Mouse (Mus musculus) layer of hippocampus, adult 8-10 months (tissue): ENCODE measurements around the gene Ngfr. TPM values are rescaled to one million over a fixed set of nuclear protein-coding genes. Genes with fewer than 3 reads are reported as not detected.
A peak's percentile ranks its signal among the peaks of the same experiment; 100 is the strongest.

Source experiments
- DNase-seq, 2 experiments: peaks; one replicate each; pipeline ENCODE4 v3.0.0; 2022; ENCODE audit warnings: low spot score in 2 of 2
- total RNA-seq, 4 experiments: library from RNA; stranded (reverse); gene quantifications; 2 replicates each; pipeline ENCODE4 v1.2.4; 2022

Gene Ngfr
- total RNA-seq, 4 experiments from 2014 or later, result 1.9 to 2.8 (median 2.3) TPM

DNA sequence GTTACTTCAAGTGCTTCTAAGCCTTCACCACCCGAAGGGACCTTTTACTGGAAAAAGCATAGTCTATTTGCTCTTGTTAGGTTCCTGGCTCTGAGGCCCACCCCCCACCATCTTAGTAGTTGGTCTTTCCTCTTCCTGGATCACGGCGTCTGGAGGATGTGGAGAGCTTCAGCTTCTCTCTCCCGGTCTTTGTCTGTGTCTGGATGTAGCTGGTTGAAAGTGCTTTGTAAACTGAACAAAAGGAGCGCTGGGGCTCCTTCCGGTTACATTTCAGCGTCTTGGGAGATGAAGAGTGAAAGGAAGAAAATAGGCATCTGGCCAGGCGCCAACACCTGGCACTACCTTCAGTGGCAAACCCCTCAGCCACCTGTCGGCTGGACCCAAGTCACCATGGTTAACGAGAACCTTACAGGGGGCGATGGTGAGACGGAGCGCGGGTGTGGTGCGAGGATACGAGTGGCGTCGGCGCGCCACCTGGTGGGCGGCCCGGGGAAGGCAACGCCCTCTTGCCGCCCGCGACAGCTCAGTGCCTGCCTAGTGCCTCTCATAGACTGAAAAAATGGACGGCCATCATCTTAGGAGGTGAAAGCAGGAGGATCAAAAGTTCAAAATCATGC is 67.0 kb downstream of the Ngfr start:
- peak; percentile 64 to 90 for DNase-seq

DNA sequence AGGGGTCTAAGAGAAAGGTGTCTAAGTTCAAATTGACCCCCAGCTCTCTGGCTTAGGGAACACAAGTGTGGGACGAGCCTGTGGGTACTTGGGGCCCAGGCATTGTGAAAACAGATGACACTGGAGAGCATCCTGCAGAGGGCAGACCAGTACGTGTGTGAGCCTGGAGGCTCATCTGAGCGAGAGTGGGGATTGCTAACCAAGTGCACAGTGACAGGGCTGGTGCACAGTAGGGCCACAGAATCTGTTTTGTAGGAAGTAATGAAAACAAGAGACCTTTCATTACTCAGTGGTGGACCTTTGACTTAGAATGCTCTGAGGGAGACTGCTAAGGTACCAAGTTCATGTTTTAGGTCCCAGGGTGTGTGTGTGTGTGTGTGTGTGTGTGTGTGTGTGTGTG is 67.5 kb downstream of the Ngfr start:
- DNase-seq, result no peak

DNA sequence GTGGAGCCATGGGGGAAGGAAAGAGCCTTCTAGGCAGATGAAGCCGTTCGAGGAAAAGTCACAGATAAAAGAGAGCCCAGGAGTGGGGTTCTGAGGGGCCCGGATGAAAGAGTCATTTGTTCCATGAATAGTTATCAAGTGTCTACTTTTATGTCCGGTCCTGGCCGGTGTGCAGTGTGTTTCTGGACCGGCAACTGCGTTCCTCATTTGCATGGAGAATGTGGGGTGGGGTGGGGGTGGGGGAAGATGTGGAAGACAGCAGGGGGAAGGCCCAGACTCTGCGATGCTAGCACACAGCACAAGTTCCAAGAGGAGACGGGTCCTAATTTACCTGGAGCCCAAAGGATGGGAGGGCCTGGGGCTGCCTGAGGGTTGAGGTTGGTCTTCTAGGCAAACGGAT is 68.2 kb downstream of the Ngfr start:
- no peak for DNase-seq

Other genes starting within 250 kb of the Ngfr start
- 10 to 100 TPM; 59.4 to 78.3 (median 73.1) TPM for gene Slc35b1, start 203.0 kb downstream of the Ngfr start, total RNA-seq
- 100 to 1,000 TPM; 157 to 180 (median 166) TPM for gene Spop, start 173.7 kb downstream of the Ngfr start, total RNA-seq
- 10 to 100 TPM; 22.2 to 26.3 (median 25.1) TPM for gene Nxph3, start 73.2 kb downstream of the Ngfr start, total RNA-seq
- gene Phb, start 79.2 kb upstream of the Ngfr start, total RNA-seq, result 100 to 1,000 TPM in 1 of 4 experiments, 10 to 100 TPM in 3; 85.9 to 105 (median 94.0) TPM
- gene Zfp652, start 124.9 kb upstream of the Ngfr start, total RNA-seq, result 10 to 100 TPM; 47.8 to 49.7 (median 48.5) TPM
- 1 to 10 TPM; 1.9 to 2.4 (median 1.9) TPM for gene B130006D01Rik, start 135.9 kb upstream of the Ngfr start, total RNA-seq
- gene Phospho1, start 236.8 kb upstream of the Ngfr start, total RNA-seq, result 10 to 100 TPM; 44.2 to 51.8 (median 50.0) TPM
- gene Gngt2, start 249.5 kb upstream of the Ngfr start, total RNA-seq, result 10 to 100 TPM in 2 of 4 experiments, 1 to 10 TPM in 2; 1.4 to 20.3 (median 11.8) TPM